Mouse (Mus musculus) liver, embryonic 15.5 days (tissue): Measurements from ENCODE around the gene Nkapd1. TPM values are rescaled to one million over a fixed set of nuclear protein-coding genes. Genes with fewer than 3 reads are reported as not detected.
"Not testable (repeated sequence)": the region's sequence is repeated elsewhere in the genome, so short reads cannot be mapped to it uniquely, and the experiment has no call there.

Experiments
- ATAC-seq: fragments of 200-750 bp; cut with Nextera tagmentation; 2 replicates; pipeline ENCODE4 v1.8.0; 2017; ENCODE audit warnings: moderate number of reproducible peaks, mild to moderate bottlenecking, moderate library complexity; ENCODE audit not compliant: insufficient read depth
- H3K27ac ChIP-seq: fragments of 300-500 bp; sonication (generic); replicated peaks from 2 replicates; pipeline ENCODE4 v1.5.1; 2015; ENCODE audit warnings: mild to moderate bottlenecking, inconsistent platforms
- H3K27me3 ChIP-seq: fragments of 300-500 bp; sonication (generic); 2 replicates; pipeline ENCODE4 v1.6.1; 2015; ENCODE audit warnings: mild to moderate bottlenecking, inconsistent platforms
- H3K36me3 ChIP-seq: fragments of 300-500 bp; sonication (generic); replicated peaks from 2 replicates; pipeline ENCODE4 v1.6.1; 2015; ENCODE audit warnings: moderate library complexity, mild to moderate bottlenecking, inconsistent platforms
- H3K4me1 ChIP-seq: fragments of 300-500 bp; sonication (generic); replicated peaks from 2 replicates; pipeline ENCODE4 v1.6.1; 2015; ENCODE audit warnings: inconsistent platforms
- H3K4me2 ChIP-seq: fragments of 300-500 bp; sonication (generic); 2 replicates; pipeline ENCODE4 v1.6.1; 2015; ENCODE audit warnings: moderate library complexity, mild to moderate bottlenecking, inconsistent platforms
- H3K4me3 ChIP-seq: fragments of 300-500 bp; sonication (generic); replicated peaks from 2 replicates; pipeline ENCODE4 v1.5.1; 2015; ENCODE audit warnings: mild to moderate bottlenecking, inconsistent platforms
- H3K9ac ChIP-seq: fragments of 300-500 bp; sonication (generic); 2 replicates; pipeline ENCODE4 v1.6.1; 2015; ENCODE audit warnings: moderate library complexity, mild to moderate bottlenecking, inconsistent platforms
- H3K9me3 ChIP-seq: fragments of 300-500 bp; sonication (generic); replicated peaks from 2 replicates; pipeline ENCODE4 v1.6.1; 2016; ENCODE audit warnings: inconsistent platforms
- WGBS: fragments of 180-500 bp; shearing (Covaris S2); methylation state at CpG from one replicate; pipeline ENCODE4 v1.1.7; 2015; ENCODE audit warnings: mixed read lengths; ENCODE audit not compliant: insufficient replicate concordance; 5-methylcytosine and 5-hydroxymethylcytosine counted together
- polyA plus RNA-seq: library from polyadenylated mRNA; unstranded; fragments of >200 nt; fragmentation: Nextera tagmentation; extraction: Ambion mirVana; gene quantifications from 2 replicates; pipeline ENCODE4 v1.2.1, GENCODE M21; 2015

Gene Nkapd1
- polyA plus RNA-seq, 1 experiment from 2014 or later = 7.0 TPM

- Histone ChIP-seq H3K4me2 (no peak overlapping the region), H3K4me3 (no peak overlapping the region), H3K4me1 (no peaks in the 10 kb centered on the region), H3K9ac (no peak overlapping the region), H3K27me3 (no peaks in the 10 kb centered on the region), H3K9me3 (no peaks in the 10 kb centered on the region), H3K27ac (no peak overlapping the region), H3K36me3 (peaks cover 33% of the 10 kb centered on the region)
- 39% methylated on average over 2 of the region's 2 CpGs for WGBS
- no peak for ATAC-seq
These were observed 15.8 kb upstream of the Nkapd1 start for GRCm38 (mm10) chr9:50633059-50633458.

- 73% methylated on average over 6 of the region's 6 CpGs for WGBS
- Histone ChIP-seq H3K36me3 (peaks cover 27% of the 10 kb centered on the region), H3K4me1 (no peaks in the 10 kb centered on the region), H3K4me2 (no peak overlapping the region), H3K27me3 (no peaks in the 10 kb centered on the region), H3K4me3 (no peak overlapping the region), H3K27ac (no peak overlapping the region), H3K9ac (no peak overlapping the region), H3K9me3 (no peaks in the 10 kb centered on the region)
- no peak for ATAC-seq
These were observed 14.9 kb upstream of the Nkapd1 start for GRCm38 (mm10) chr9:50632016-50632688.

- H3K4me2 ChIP-seq, H3K4me1 ChIP-seq, H3K9me3 ChIP-seq, H3K27me3 ChIP-seq, H3K9ac ChIP-seq, H3K4me3 ChIP-seq, ATAC-seq, H3K27ac ChIP-seq: not testable (repeated sequence)
- whole genome bisulfite sequencing = 83% methylated on average over 6 of the region's 8 CpGs
- H3K36me3 ChIP-seq = peaks cover 17% of the 10 kb centered on the region
These were observed 13.6 kb upstream of the Nkapd1 start for GRCm38 (mm10) chr9:50630903-50631302.

GRCm38 (mm10) chr9:50617794-50618330, 598 bp upstream of the Nkapd1 start:
- Histone ChIP-seq H3K27ac (no peak overlapping the region), H3K36me3 (peaks cover 22% of the 10 kb centered on the region), H3K9me3 (no peaks in the 10 kb centered on the region), H3K4me3 (peak overlapping the region; percentile 87), H3K4me2 (peak overlapping the region; percentile 76), H3K4me1 (peaks cover 21% of the 10 kb centered on the region), H3K27me3 (no peaks in the 10 kb centered on the region), H3K9ac (no peak overlapping the region; the same call in 1 of the 2 replicates)
- WGBS = 50% methylated on average over 9 of the region's 9 CpGs
- no peak for ATAC-seq

GRCm38 (mm10) chr9:50616161-50616560, 1.1 kb downstream of the Nkapd1 start:
- Histone ChIP-seq H3K27me3 (no peaks in the 10 kb centered on the region), H3K4me1 (peaks cover 21% of the 10 kb centered on the region), H3K27ac (peak overlapping the region; percentile 94), H3K9me3 (no peaks in the 10 kb centered on the region), H3K9ac (peak overlapping the region; percentile 93), H3K36me3 (peaks cover 35% of the 10 kb centered on the region), H3K4me3 (peak overlapping the region; percentile 87), H3K4me2 (peak overlapping the region; percentile 76)
- ATAC-seq = no peak
- WGBS = 28% methylated on average over 11 of the region's 11 CpGs

GRCm38 (mm10) chr9:50612115-50612514, 5.1 kb downstream of the Nkapd1 start:
- 73% methylated on average over 4 of the region's 4 CpGs for whole genome bisulfite sequencing
- H3K27ac ChIP-seq = no peak overlapping the region
- H3K4me1 ChIP-seq = peaks cover 12% of the 10 kb centered on the region
- no peak overlapping the region for H3K4me2 ChIP-seq
- H3K9me3 ChIP-seq = no peaks in the 10 kb centered on the region
- H3K36me3 ChIP-seq = peaks cover 68% of the 10 kb centered on the region
- no peak overlapping the region for H3K4me3 ChIP-seq
- H3K27me3 ChIP-seq = no peaks in the 10 kb centered on the region
- no peak for ATAC-seq
- H3K9ac ChIP-seq = no peak overlapping the region

- 1% methylated on average over 6 of the region's 6 CpGs for WGBS
- Histone ChIP-seq H3K4me1 (peaks cover 47% of the 10 kb centered on the region), H3K36me3 (peaks cover 53% of the 10 kb centered on the region), H3K27ac (peak overlapping the region; percentile 89), H3K9ac (peak overlapping the region; percentile 94), H3K27me3 (no peaks in the 10 kb centered on the region), H3K4me3 (peak overlapping the region; percentile 77), H3K4me2 (peak overlapping the region; percentile 75), H3K9me3 (no peaks in the 10 kb centered on the region)
- ATAC-seq = no peak; the same call in 1 of the 2 replicates
These were observed 12.9 kb downstream of the Nkapd1 start for GRCm38 (mm10) chr9:50604338-50604737.

- Histone ChIP-seq H3K36me3 (peaks cover 54% of the 10 kb centered on the region), H3K9me3 (no peaks in the 10 kb centered on the region), H3K9ac (peak overlapping the region; percentile 94), H3K27me3 (no peaks in the 10 kb centered on the region), H3K4me3 (peak overlapping the region; percentile 77), H3K4me1 (peaks cover 47% of the 10 kb centered on the region), H3K4me2 (peak overlapping the region; percentile 75), H3K27ac (peak overlapping the region; percentile 89)
- ATAC-seq = peak; percentile 76
- WGBS = under 1% methylated on average over 24 of the region's 24 CpGs
These were observed 13.3 kb downstream of the Nkapd1 start for GRCm38 (mm10) chr9:50603998-50604324.

- peak within 1 kb of the TSS; percentile 94 for H3K9ac ChIP-seq
- peak within 1 kb of the TSS; percentile 75 for H3K4me2 ChIP-seq
- under 1% methylated on average over 48 of the region's 48 CpGs for WGBS
- H3K9me3 ChIP-seq = no peaks in the 10 kb centered on the region
- peaks cover 47% of the 10 kb centered on the region for H3K4me1 ChIP-seq
- ATAC-seq = peak; percentile 94
- peaks cover 56% of the 10 kb centered on the region for H3K36me3 ChIP-seq
- H3K27me3 ChIP-seq = no peaks in the 10 kb centered on the region
- H3K4me3 ChIP-seq = peak within 1 kb of the TSS; percentile 77
- peak within 1 kb of the TSS; percentile 89 for H3K27ac ChIP-seq
These were observed 13.9 kb downstream of the Nkapd1 start, which contains the start of the genes Sdhd and Timm8b for GRCm38 (mm10) chr9:50603189-50603997. Gene Sdhd (minus strand): TSS chr9:50603812. Gene Timm8b (plus strand): TSS chr9:50603910.

- peak overlapping the region; percentile 75 for H3K4me2 ChIP-seq
- no peaks in the 10 kb centered on the region for H3K9me3 ChIP-seq
- peak overlapping the region; percentile 89 for H3K27ac ChIP-seq
- peaks cover 47% of the 10 kb centered on the region for H3K4me1 ChIP-seq
- peaks cover 56% of the 10 kb centered on the region for H3K36me3 ChIP-seq
- 34% methylated on average over 7 of the region's 7 CpGs for WGBS
- no peak for ATAC-seq
- no peaks in the 10 kb centered on the region for H3K27me3 ChIP-seq
- H3K9ac ChIP-seq = peak overlapping the region; percentile 94
- peak overlapping the region; percentile 77 for H3K4me3 ChIP-seq
These were observed 15.0 kb downstream of the Nkapd1 start for GRCm38 (mm10) chr9:50602055-50602845.
